Mouse (Mus musculus): Measurements from ENCODE around the gene AU041133. TPM values are rescaled to one million over a fixed set of nuclear protein-coding genes. Genes with fewer than 3 reads are reported as not detected.
"Not testable (repeated sequence)": the region's sequence is repeated elsewhere in the genome, so short reads cannot be mapped to it uniquely, and the experiment has no call there.

AU041133 gene
- polyA plus RNA-seq (2016; fragmentation: Nextera tagmentation; extraction: Ambion mirVana): 6.2 and 6.8 TPM in 2 replicates

DNA sequence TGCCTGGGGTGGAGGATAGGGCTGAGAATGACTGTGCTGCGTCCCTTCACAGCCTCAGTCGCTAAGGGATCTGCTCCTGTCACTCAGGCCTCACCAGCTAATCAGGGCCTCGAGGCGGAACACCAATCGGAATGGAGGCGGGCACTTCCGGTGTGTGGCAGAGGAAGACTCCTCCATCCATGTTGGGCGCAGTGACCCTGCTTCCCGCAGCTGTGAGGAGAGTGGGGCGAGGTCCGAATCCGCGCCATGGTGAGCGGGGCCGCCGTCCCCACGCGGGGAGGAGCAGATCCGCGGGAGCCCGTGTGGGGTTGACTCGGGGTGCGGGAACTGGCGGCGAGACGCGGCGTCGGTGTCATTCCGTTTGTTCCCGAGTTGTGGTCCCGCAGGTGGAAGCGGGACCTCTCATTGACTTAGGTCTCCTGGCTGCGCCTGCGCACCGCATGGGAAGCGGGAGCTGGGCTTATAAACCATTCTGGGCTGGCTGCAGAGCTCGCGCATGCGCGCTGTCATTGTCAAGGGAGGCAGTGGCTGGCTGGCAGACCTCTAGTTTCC, at the start of gene AU041133:
TSS of gene AU041133 (plus strand) at position 164 of the 552 bp plus-strand sequence.
- Histone ChIP-seq H3K4me2 (peak within 1 kb of the TSS; percentile 54), H3K27me3 (no peaks in the 10 kb centered on the region), H3K4me1 (no peaks in the 10 kb centered on the region), H3K27ac (peak within 1 kb of the TSS; percentile 85), H3K9ac (peak within 1 kb of the TSS; percentile 61), H3K36me3 (replicated peaks) (peaks cover 5% of the 10 kb centered on the region; the same call in 1 of the 2 replicates), H3K4me3 (replicated peaks) (peak within 1 kb of the TSS; percentile 65), H3K9me3 (peaks cover 43% of the 10 kb centered on the region)
- peak; percentile 100 for ATAC-seq (ENCODE audit: low FRiP score)
- 5% methylated on average over 41 of the region's 41 CpGs for WGBS

DNA sequence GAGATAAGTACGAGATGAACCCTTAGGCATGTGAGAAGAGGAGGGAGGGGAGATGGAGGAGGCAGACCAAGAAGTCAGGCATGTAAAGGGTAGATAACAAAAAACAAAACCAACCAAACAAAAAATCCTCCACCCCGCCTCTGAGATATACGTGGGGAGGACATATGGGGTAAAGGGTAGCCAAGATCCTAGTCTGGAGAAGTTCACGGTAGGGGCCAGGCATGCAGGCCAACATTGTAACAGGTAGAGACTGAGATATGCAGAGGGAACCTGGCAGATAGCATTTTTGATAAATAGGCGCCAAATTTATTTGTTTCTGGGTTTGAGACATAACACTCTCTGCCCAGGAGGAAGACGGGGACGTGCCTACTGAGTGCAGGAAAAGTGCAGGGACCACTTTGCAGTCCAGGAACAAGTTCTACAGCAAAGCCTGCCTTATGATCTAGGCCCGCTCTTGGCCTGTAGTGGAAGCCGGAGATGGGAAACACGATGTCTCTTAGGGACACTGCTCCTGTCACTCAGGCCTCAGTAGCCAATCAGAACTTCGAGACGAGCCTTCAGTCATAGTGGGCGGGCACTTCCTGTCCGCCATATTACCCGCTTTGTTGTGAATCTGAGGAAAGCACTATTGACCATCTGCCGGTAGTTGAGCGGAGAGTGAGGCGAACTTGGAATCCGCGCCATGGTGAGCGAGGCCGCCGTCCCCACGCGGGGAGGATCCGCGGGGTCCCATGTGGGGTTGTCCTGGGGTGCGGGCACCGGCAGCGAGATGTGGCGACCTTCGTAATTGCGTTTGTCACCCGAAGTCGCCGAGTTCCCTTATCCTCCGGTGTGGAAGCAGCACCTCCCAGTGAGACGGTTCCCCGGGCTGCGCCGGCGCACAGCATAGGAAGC, 44.8 kb upstream of the AU041133 start, which contains the start of gene BC024063:
TSS of gene BC024063 (plus strand) at position 626 of the 894 bp plus-strand sequence.
- peak within 1 kb of the TSS; percentile 47 for H3K4me3 ChIP-seq (replicated peaks)
- H3K4me1 ChIP-seq; H3K27me3 ChIP-seq; H3K9me3 ChIP-seq; H3K36me3 ChIP-seq (replicated peaks): not testable (repeated sequence)
- ATAC-seq (ENCODE audit: low FRiP score): peak; percentile 99
- 22% methylated on average over 42 of the region's 42 CpGs for WGBS
- H3K4me2 ChIP-seq: peak within 1 kb of the TSS; percentile 45
- H3K9ac ChIP-seq: 0 out of 2 replicates have a peak within 1 kb of the TSS, but pooled peaks have one; percentile 36
- H3K27ac ChIP-seq: peak within 1 kb of the TSS; percentile 89

DNA sequence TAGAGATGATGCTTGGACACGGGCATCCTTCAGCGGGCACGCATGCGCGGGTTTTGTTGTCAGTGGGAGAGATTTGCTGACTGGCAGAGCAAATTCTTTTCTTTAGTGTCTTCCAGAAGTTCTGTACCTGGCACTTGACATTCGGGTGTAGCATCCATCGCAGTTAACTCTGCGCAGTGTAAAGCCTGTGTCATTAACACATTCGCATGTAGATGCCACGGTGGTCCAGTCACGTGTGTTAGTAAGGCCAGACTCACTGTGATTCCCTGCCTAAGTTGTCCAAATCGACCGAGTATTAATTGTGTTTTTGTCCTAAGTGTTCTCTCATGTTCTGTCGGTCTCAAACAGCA, 44.2 kb upstream of the AU041133 start:
- Histone ChIP-seq H3K27ac (peak overlapping the region; percentile 89), H3K4me2 (peak overlapping the region; percentile 45), H3K9ac (0 out of 2 replicates have a peak overlapping the region, but pooled peaks have one; percentile 36), H3K4me3 (replicated peaks) (peak overlapping the region; percentile 47)
- H3K27me3 ChIP-seq; H3K36me3 ChIP-seq (replicated peaks); H3K4me1 ChIP-seq; H3K9me3 ChIP-seq: not testable (repeated sequence)
- WGBS: 27% methylated on average over 14 of the region's 14 CpGs
- ATAC-seq (ENCODE audit: low FRiP score): peak; percentile 45; the same call in 1 of the 2 replicates

DNA sequence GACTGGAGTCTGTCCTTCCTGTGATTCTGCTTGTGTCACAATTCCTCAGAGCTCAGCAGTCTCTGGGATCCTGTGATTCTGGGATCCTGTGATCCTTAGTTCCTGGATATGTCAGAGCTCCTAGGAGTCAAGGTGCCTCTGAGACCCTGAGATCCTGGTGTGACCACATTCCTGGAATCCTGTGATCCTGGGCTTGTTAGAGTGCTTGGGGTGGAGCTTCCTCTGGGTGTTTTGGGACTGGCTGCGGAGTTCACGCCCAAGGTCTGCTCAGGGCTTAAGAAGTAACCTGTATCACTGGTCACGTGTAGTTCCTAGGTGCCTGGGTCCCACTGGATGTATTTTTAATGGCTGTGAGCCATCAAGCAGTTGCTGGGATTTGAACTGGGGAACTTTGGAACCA, 10.6 kb upstream of the AU041133 start:
- Histone ChIP-seq H3K9ac (no peak overlapping the region), H3K27ac (no peak overlapping the region), H3K4me1 (no peaks in the 10 kb centered on the region), H3K4me3 (replicated peaks) (no peak overlapping the region), H3K27me3 (no peaks in the 10 kb centered on the region), H3K9me3 (peaks cover 40% of the 10 kb centered on the region), H3K36me3 (replicated peaks) (no peaks in the 10 kb centered on the region), H3K4me2 (no peak overlapping the region)
- 83% methylated on average over 3 of the region's 3 CpGs for WGBS
- ATAC-seq (ENCODE audit: low FRiP score): no peak

DNA sequence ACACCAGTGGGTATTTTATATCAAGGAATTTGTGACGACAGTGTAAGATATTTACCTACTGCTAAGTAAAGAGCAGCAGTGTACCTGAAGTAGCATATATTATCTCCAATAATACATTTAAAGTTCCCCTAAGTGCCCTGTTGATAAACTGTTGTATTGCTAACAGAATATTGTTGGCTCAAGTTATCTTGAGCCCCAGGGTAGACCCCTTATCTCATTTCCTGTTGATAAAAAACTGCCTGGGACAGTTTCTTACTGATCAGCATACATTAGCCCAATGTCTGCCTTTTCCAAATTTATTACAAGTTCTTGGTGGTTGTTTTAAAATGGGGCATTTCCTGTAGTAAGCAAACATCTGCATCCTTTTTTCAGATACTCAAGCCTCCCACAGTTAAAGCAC, 17.5 kb downstream of the AU041133 start:
- Histone ChIP-seq H3K4me3 (replicated peaks) (no peak overlapping the region), H3K27ac (no peak overlapping the region), H3K9ac (no peak overlapping the region), H3K27me3 (no peaks in the 10 kb centered on the region), H3K4me1 (no peaks in the 10 kb centered on the region), H3K4me2 (no peak overlapping the region), H3K36me3 (replicated peaks) (peaks cover 42% of the 10 kb centered on the region), H3K9me3 (peaks cover 34% of the 10 kb centered on the region)
- 91% methylated on average over 1 of the region's 1 CpGs for WGBS
- ATAC-seq (ENCODE audit: low FRiP score): no peak

DNA sequence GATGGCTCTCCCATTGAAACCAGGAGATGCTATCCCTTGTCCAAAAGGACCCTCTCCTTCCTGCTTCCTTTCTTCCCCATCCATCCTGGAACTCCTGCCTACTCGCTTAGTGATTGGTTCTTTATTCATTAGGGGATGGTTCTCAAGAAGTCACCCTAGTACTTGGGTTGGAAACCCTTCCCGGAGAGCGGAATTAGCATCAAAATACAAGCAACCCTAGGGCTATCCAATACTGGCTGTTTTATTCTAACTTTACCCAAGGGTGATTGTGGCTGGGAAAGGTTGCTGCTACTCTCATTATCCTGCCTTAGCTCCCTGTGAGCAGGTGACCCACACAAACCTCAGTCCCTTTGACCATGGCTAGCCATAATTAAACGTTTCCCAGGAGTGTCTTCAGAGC, 19.8 kb downstream of the AU041133 start:
- Histone ChIP-seq H3K36me3 (replicated peaks) (peaks cover 57% of the 10 kb centered on the region), H3K27me3 (no peaks in the 10 kb centered on the region), H3K4me2 (no peak overlapping the region), H3K4me1 (no peaks in the 10 kb centered on the region), H3K9me3 (peaks cover 54% of the 10 kb centered on the region), H3K9ac (no peak overlapping the region), H3K4me3 (replicated peaks) (no peak overlapping the region), H3K27ac (no peak overlapping the region)
- 80% methylated on average over 4 of the region's 4 CpGs for WGBS
- ATAC-seq (ENCODE audit: low FRiP score): no peak

DNA sequence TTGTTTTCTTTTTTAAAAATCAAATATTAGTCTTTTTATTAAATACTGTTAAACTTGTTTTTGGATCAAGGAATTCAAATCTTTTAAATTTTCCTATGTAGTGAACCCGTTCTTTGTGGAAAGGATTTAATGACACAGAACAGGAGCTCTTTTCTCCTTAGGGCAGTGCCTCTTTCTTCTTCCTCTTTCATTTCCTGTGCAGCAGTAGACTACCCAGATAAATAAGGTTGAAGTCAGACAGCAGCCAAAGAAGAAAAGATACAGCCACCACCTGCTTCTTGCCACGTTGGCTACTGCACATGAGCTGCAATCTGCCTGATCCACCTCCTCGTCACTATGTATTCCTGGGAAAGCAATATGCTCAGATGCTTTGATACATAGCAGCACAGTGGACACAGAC, 40.0 kb downstream of the AU041133 start:
- Histone ChIP-seq H3K4me2 (no peak overlapping the region), H3K9me3 (0 out of 2 replicates have a peak, but pooled peaks cover 9% of the 10 kb centered on the region), H3K36me3 (replicated peaks) (no peaks in the 10 kb centered on the region), H3K27me3 (no peaks in the 10 kb centered on the region), H3K4me3 (replicated peaks) (no peak overlapping the region), H3K4me1 (no peaks in the 10 kb centered on the region), H3K27ac (no peak overlapping the region), H3K9ac (no peak overlapping the region)
- no peak for ATAC-seq (ENCODE audit: low FRiP score)
- 80% methylated on average over 3 of the region's 3 CpGs for WGBS

DNA sequence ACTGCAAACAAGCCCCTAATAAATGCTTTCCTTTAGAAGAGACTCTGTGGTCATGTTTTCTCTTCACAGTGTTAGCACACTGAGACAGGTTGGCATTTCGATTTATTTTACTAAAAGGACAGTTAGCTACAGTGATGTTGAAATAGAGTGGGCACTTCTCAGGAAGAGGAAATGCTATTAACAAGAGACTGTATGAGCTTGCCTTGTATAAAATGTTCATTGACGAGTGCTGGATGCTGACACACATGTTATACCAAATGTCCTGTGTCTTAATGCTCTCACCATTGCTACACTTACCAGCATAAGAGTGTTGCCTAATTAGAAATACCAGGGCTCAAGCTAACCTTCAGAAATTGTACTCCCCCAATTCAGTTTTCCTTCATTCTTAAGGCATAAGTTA, 42.0 kb downstream of the AU041133 start:
- Histone ChIP-seq H3K9ac (no peak overlapping the region), H3K9me3 (peaks cover 7% of the 10 kb centered on the region; the same call in 1 of the 2 replicates), H3K4me3 (replicated peaks) (no peak overlapping the region), H3K27me3 (no peaks in the 10 kb centered on the region), H3K4me1 (no peaks in the 10 kb centered on the region), H3K36me3 (replicated peaks) (no peaks in the 10 kb centered on the region), H3K27ac (no peak overlapping the region), H3K4me2 (no peak overlapping the region)
- 80% methylated on average over 2 of the region's 2 CpGs for WGBS
- no peak for ATAC-seq (ENCODE audit: low FRiP score)

DNA sequence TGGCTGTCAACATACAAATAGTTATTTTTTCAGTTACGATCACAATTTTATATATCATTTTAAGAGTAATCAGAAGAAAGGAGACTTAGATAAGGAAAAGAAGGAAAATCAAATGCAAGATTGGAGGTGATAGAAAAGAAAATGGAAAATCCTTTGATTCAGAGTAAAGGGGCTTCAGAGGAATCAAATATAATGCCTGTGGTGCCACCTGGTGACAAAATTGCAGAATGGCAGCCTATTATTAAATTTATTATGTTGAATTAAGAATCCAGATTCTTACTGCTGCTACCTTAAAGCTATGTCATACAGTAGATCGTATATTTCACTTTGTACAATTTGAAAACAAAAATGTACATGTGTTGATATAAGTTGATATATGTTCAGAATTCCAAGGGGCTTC, 43.0 kb downstream of the AU041133 start:
- WGBS: 56% methylated on average over 2 of the region's 2 CpGs

DNA sequence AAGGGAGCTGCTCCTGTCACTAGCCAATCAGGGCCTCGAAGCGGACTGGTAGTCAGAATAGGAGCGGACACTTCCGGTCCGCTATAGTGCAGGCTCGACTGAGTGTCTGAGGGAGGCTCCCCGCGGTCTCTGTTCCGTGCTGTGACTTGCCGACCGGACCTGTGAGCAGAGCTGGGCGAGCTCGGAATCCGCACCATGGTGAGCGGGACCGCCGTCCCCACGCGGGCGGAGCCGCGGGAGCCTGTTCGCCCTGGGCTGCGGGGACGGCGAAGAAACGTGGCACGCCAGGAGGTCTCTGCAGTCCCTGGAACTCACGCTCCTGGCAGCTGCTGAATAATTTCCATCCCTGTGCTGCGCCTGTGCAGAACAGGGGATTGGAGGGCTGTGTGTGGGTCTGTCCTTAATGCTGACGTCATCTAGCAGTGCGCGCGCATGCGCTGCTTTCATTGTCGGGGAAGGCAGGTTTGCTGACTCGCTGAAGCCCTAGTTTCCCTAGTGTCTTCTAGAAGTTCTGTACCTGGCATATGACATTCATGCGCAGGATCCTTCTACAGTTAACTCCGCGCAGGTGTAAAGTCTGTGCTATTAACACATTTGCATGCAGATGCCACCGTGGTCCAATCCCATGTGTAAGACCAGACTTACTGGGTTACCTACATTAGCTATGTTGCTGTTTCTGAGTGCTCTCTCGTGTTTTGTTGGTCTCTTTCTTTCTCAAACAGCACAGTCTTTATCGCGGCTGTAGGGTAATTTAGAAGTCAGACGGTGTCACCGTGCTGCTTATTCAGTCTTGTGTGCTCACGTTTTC, 50.6 kb downstream of the AU041133 start:
- H3K9me3 ChIP-seq: peaks cover 12% of the 10 kb centered on the region; the same call in 1 of the 2 replicates
- 7% methylated on average over 47 of the region's 47 CpGs for WGBS
- H3K27ac ChIP-seq: peak overlapping the region; percentile 97
- ATAC-seq (ENCODE audit: low FRiP score): peak; percentile 100
- H3K4me1 ChIP-seq: no peaks in the 10 kb centered on the region
- H3K4me3 ChIP-seq (replicated peaks): peak overlapping the region; percentile 69
- peak overlapping the region; percentile 73 for H3K9ac ChIP-seq
- no peaks in the 10 kb centered on the region for H3K27me3 ChIP-seq
- peak overlapping the region; percentile 65 for H3K4me2 ChIP-seq
- H3K36me3 ChIP-seq (replicated peaks): no peaks in the 10 kb centered on the region

More for the DNA sequence above, 43.0 kb downstream of the AU041133 start:
- Histone ChIP-seq H3K4me1 (no peaks in the 10 kb centered on the region), H3K27me3 (no peaks in the 10 kb centered on the region), H3K9ac (no peak overlapping the region), H3K36me3 (replicated peaks) (no peaks in the 10 kb centered on the region), H3K27ac (no peak overlapping the region), H3K4me3 (replicated peaks) (no peak overlapping the region), H3K4me2 (no peak overlapping the region), H3K9me3 (peaks cover 11% of the 10 kb centered on the region; the same call in 1 of the 2 replicates)
- no peak for ATAC-seq (ENCODE audit: low FRiP score)
